Mouse (Mus musculus): ENCODE results near the gene Zfp458.
A peak's percentile ranks its signal among the peaks of the same experiment; 100 is the strongest.
"Not testable (repeated sequence)": the region's sequence is repeated elsewhere in the genome, so short reads cannot be mapped to it uniquely, and the experiment has no call there.

The Zfp458 gene

DNA sequence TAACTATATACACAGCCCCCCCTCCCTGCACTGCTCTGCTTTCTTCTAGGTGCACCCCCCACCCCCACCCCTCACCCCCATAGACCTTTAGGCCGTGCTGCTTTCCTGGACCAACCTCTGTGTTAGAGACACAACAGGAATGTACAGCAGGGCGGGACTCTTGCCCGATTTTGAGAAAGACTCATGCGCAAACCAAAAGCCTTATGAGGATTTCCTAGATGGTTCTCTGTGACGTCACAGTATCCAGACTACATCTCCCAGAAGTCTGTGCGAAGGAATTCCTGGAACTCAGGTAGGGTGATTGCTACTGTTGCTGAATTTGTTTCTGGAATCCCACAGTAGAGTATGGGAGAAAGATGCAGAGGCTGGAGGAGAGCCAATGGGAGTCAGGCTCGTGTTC lies at the start of gene Zfp458:
TSS of gene Zfp458 (minus strand) at position 153 of the 400 bp plus-strand sequence.
- no peak for DNase-seq (ENCODE audit: low spot score)

DNA sequence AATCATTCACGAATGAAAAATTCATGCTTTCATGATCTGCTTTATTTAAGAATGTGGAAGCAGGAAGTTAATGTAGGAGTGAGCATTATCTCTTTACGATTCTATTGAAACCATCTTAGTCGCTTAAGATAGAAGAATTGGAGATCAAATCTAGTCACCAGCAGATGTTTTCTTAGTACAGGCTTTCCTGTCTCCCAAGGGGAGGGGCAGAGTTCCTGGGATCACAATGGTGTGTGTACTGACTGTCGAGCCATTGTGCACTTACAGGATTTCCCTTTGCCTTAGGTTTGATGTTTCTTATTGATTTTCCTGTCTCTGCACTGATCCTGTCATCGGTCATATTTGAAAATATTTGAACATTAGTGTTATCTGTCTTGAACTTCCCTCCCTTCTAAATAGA lies 28.5 kb upstream of the Zfp458 start:
- no peak for DNase-seq (ENCODE audit: low spot score)

DNA sequence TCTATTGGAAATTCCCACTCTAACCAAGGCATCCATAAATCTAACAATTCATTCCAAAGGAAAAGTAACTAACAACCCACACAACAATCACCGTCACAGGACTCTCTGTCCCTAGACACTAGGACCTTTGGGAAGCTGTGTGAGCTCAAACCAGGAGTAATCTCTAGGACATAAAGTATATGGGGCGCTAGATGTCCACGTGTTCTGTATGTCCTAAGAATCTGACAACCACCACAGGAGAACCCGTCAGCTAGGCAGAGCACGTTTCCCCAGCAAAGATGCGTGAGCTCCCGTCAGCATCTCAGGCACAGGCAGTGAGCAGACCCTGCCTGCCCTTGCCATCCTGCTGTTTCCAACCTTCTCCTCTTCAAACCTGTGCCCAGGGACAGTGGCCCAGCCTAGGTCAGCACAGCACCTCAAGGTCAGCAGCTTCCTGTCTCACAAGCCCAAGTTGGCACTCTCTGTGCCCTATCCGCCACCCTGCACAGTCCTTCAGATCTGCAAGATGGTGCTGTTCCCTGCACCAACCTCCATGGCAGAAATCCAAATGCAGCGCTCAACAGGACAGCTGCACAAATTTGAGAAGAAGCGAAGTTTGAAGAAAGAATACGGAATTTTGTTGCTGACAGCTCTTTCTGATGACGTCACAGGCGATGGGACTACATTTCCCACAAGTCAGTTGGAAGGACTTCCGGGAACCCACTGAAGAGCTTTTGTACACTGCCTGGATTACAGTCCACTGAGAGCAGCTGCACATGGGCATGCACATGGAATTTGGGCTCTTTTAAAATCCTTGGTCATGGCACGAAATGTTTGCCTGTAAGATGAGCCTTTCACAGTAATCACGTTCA lies 27.8 kb upstream of the Zfp458 start, which contains the start of gene Zfp457:
TSS of gene Zfp457 (minus strand) at position 664 of the 851 bp plus-strand sequence.
- DNase-seq (ENCODE audit: low spot score): peak; percentile 80

DNA sequence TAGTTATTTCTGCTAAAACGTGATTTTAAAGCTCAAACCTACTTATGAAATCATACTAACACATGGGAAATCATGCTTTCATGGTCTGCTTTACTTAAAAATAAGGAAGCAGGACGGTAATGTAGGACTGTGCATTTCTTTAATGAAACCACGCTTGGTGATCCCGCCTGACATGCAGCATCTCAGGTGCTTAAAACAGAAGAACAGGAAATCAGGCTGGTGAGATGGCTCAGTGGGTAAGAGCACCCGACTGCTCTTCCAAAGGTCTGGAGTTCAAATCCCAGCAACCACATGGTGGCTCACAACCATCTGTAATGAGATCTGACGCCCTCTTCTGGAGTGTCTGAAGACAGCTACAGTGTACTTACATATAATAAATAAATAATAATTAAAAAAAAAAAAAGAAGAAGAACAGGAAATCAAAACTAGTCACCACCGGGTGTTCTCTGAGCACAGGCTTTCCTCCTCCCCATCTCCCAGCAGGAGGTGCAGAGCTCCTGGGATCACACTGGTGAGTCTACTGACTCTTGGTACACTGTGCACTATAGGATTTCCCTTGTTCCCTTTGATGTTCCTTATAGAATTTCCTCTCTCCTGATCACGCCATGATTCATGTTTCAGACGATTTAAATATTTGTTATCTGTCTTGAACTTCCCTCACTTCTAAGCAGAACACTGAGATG lies 8.7 kb downstream of the Zfp458 start:
- DNase-seq (ENCODE audit: low spot score): not testable (repeated sequence)

DNA sequence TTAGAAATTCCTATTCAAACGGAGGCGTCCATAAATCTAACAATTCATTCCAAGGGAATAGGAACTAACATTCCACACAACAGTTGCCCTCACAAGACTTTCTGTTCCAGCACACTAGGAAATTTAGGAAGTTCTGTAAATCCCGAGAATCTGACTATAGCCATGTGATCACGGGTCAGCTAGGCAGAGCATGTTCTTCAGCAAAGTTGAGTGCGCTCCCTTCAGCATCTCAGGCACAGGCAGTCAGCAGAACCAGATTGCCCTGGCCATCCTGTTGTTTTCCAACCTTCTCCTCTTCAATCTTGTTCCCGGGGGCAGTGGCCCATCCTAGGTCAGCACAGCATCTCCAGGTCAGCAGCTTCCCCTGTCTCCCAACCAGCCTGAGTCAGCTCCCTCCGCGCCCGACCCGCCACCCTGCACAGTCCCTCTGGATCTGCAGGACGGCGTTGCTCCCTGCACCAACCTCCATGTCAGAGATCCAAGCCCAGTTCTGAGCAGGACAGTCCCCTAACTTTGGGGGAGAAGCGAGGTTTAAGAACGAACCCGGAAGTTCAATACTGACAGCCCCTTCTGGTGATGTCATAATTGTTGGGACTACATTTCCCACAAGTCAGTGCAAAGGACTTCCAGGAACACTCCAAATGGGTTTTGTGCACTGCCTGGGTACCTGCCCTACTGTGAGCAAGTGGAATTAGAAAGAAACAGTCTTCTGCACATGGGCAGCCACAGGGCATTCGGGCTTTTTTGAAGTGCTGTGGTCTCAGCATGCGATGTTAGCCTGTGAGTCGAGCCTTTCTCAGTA lies 9.5 kb downstream of the Zfp458 start:
- peak; percentile 53 for DNase-seq (ENCODE audit: low spot score)

DNA sequence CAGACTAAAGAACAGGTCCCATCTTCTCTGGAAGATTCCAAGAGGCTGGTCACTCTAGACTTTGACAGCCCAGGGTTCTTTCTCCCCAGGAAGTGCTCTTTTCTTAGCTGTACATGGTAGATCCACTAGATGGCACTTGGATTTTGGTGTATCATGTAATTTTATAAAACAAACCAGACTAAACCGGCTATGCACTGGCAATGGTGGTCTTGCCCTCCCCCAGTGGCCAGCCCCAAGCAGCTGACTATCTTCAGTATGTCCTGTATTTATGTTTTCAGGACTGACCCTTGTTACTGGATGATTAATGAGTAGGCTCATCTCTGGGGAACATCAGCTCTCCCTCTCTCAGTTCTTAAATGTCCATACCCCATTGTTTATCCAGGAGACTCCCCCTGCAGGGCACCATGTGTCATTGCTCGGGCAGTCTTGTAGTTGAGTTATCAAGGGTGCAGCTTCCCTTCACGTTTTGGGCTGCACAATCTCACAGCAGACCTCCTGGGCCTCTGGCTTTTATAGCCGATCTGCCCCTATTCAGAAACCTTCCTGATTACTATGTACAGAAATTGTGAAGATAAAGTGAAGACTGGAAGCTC lies 64.2 kb downstream of the Zfp458 start:
- DNase-seq (ENCODE audit: low spot score): no peak

Measured in urinary bladder, postnatal 25 days (tissue).